Mouse (Mus musculus) heart, postnatal 0 days (tissue): Measurements from ENCODE around the gene Cd200r1. TPM values are rescaled to one million over a fixed set of nuclear protein-coding genes. Genes with fewer than 3 reads are reported as not detected.
"Not testable (repeated sequence)": the region's sequence is repeated elsewhere in the genome, so short reads cannot be mapped to it uniquely, and the experiment has no call there.

Source experiments
- ATAC-seq: fragments of 200-750 bp; cut with Nextera tagmentation; 2 replicates; pipeline ENCODE4 v1.8.0; 2017; ENCODE audit warnings: low read depth, moderate number of reproducible peaks, moderate library complexity; ENCODE audit not compliant: insufficient read depth
- DNase-seq: peaks from one replicate; pipeline ENCODE4 v3.0.0-alpha.2; 2016; ENCODE audit warnings: low spot score
- H3K27ac ChIP-seq: fragments of 300-500 bp; sonication (generic); 2 replicates; pipeline ENCODE4 v1.5.1; 2014; ENCODE audit warnings: low read depth, mild to moderate bottlenecking
- H3K27me3 ChIP-seq: fragments of 300-500 bp; sonication (generic); 2 replicates; pipeline ENCODE4 v1.6.1; 2014; ENCODE audit warnings: low read length, mixed read lengths; ENCODE audit not compliant: control insufficient read depth, insufficient read depth
- H3K36me3 ChIP-seq: fragments of 300-500 bp; sonication (generic); replicated peaks from 2 replicates; pipeline ENCODE4 v1.6.1; 2014; ENCODE audit warnings: low read length, mixed read lengths; ENCODE audit not compliant: control insufficient read depth, insufficient read depth
- H3K4me1 ChIP-seq: fragments of 300-500 bp; sonication (generic); 2 replicates; pipeline ENCODE4 v1.6.1; 2014; ENCODE audit warnings: antibody characterized with exemption; ENCODE audit not compliant: control insufficient read depth, insufficient read depth
- H3K4me2 ChIP-seq: fragments of 300-500 bp; sonication (generic); 2 replicates; pipeline ENCODE4 v1.6.1; 2014; ENCODE audit warnings: low read depth, mild to moderate bottlenecking, low read length, moderate library complexity
- H3K4me3 ChIP-seq: fragments of 300-500 bp; sonication (generic); 2 replicates; pipeline ENCODE4 v1.5.1; 2014; ENCODE audit warnings: low read depth, low read length
- H3K9ac ChIP-seq: fragments of 300-500 bp; sonication (generic); replicated peaks from 2 replicates; pipeline ENCODE4 v1.6.1; 2014; ENCODE audit warnings: low read depth, low read length, mixed read lengths
- H3K9me3 ChIP-seq: fragments of 300-500 bp; sonication (generic); replicated peaks from 2 replicates; pipeline ENCODE4 v1.6.1; 2016; ENCODE audit warnings: low read length; ENCODE audit not compliant: control insufficient read depth
- CTCF ChIP-seq: IDR thresholded peaks from 2 replicates; pipeline ENCODE4 v1.5.1; 2016; ENCODE audit warnings: antibody characterized with exemption, control low read depth, low read depth
- EP300 ChIP-seq: IDR thresholded peaks from 2 replicates; pipeline ENCODE4 v1.6.1; 2016; ENCODE audit warnings: antibody characterized with exemption, low read depth
- WGBS: fragments of 180-500 bp; shearing (Covaris S2); extraction: QIAGEN DNeasy Blood & Tissue Kit; methylation state at CpG from one replicate; pipeline ENCODE4 v1.1.7; 2014; 5-methylcytosine and 5-hydroxymethylcytosine counted together
- polyA plus RNA-seq: library from polyadenylated mRNA; unstranded; fragments of >200 nt; fragmentation: Nextera tagmentation; extraction: Ambion mirVana; gene quantifications from 2 replicates; pipeline ENCODE4 v1.2.1, GENCODE M21; 2015
- total RNA-seq: library from RNA; depleted of rRNA; stranded (reverse); fragments of >200 nt; gene quantifications from 2 replicates; pipeline ENCODE4 v1.2.3, GENCODE M21; 2014; ENCODE audit warnings: low replicate concordance

The Cd200r1 gene
- total and polyA plus RNA-seq, 2 experiments from 2014 or later: 0.98 to 1.6 TPM

DNA sequence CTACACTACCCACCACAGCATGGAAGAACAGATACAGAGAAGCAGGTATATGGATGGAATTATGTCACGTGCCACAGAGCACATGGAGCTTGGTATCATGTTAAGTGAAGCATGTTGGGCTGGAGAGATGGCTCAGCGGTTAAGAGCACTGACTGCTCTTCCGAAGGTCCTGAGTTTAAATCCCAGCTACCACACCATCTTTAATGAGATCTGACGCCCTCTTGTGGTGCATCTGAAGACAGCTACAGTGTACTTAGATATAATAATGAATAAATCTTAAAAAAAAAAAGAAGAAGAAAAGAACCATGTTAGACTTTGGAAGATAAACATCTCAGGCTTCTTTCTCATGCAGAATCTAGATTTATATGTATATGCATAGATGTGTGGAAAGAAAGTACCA, 15.2 kb downstream of the Cd200r1 start:
- Histone ChIP-seq H3K4me3 (no peak overlapping the region), H3K4me1 (no peaks in the 10 kb centered on the region), H3K36me3 (no peaks in the 10 kb centered on the region), H3K27ac (no peak overlapping the region), H3K27me3 (no peaks in the 10 kb centered on the region), H3K9ac (no peak overlapping the region), H3K9me3 (no peaks in the 10 kb centered on the region), H3K4me2 (no peak overlapping the region)
- DNase-seq (no peak), ATAC-seq (no peak)
- 70% methylated on average over 4 of the region's 4 CpGs for WGBS
- no peak for TF ChIP-seq EP300
- TF ChIP-seq CTCF: no peak

DNA sequence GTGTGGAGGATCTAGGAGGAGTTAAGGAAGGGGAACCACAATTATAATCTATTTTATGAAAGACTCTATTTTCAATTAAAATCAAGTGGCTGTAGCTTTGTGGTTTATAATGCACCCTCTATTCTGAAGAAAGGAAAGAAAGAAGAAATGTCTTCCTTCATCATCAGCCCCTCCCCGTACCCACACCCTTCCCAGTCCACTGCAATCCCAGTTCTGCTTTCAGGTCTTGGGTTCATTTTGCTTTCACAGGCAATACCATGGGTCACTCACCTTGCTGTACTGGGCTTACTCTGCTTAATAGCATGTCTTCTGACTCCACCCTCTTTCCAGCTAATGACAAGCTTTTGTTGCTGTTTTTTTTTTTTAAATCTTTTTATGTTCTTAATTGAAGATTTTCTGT, 21.4 kb downstream of the Cd200r1 start:
- no peak overlapping the region for H3K4me3 ChIP-seq
- no peak overlapping the region for H3K4me2 ChIP-seq
- no peak overlapping the region for H3K9ac ChIP-seq
- ATAC-seq (no peak), DNase-seq (no peak)
- H3K36me3 ChIP-seq: no peaks in the 10 kb centered on the region
- H3K9me3 ChIP-seq: no peaks in the 10 kb centered on the region
- no peaks in the 10 kb centered on the region for H3K27me3 ChIP-seq
- 68% methylated on average over 1 of the region's 1 CpGs for WGBS
- H3K27ac ChIP-seq: no peak overlapping the region
- no peaks in the 10 kb centered on the region for H3K4me1 ChIP-seq
- TF ChIP-seq CTCF (no peak), EP300 (no peak)

DNA sequence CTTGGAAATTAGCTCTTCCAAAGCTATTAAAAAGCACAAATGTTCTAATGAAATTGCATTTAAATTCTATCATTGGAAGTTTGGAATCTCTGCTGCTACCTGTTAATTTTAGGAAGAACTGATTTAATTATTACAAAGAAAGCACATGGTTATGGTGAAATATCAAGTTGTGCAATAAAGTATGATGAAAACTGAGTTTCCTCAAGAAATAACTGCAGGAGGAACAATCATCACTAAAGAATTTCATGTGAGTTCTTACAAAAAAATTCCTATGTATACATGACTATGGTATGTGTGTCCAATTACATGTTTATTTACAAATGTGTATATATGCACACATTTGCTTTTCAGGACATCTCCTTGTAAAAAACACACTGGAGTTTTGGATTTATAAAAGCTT, 28.9 kb downstream of the Cd200r1 start:
- ATAC-seq (no peak), DNase-seq (no peak)
- no peaks in the 10 kb centered on the region for H3K4me1 ChIP-seq
- no peak overlapping the region for H3K27ac ChIP-seq
- no peak overlapping the region for H3K4me2 ChIP-seq
- TF ChIP-seq EP300 (no peak), CTCF (no peak)
- no peaks in the 10 kb centered on the region for H3K27me3 ChIP-seq
- no peak overlapping the region for H3K9ac ChIP-seq
- no peaks in the 10 kb centered on the region for H3K36me3 ChIP-seq
- H3K4me3 ChIP-seq: no peak overlapping the region
- no peaks in the 10 kb centered on the region for H3K9me3 ChIP-seq

DNA sequence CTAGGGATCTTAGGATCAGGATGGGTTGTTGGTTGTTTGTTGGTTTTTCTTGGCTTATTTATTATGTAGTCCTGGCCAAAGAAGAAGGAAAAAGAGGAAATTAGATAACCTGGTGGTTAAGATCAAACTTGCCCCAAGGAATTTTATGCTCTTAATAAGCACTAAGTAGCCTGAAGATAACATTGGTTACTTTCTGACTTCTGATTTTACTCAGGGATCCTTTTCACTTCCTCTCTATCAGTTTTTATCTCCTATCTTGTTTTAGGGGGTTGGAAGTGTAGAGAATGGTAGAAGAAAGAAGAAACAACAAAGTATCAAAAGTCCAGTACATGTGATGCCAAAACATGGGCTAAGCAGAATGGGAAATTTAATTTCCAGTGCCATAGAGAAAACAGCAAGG, 40.4 kb downstream of the Cd200r1 start:
- no peak overlapping the region for H3K27ac ChIP-seq
- no peak for DNase-seq
- no peak overlapping the region for H3K4me3 ChIP-seq
- H3K4me2 ChIP-seq: no peak overlapping the region
- no peak for ATAC-seq
- no peaks in the 10 kb centered on the region for H3K36me3 ChIP-seq
- no peaks in the 10 kb centered on the region for H3K27me3 ChIP-seq
- H3K9ac ChIP-seq: no peak overlapping the region
- H3K4me1 ChIP-seq: no peaks in the 10 kb centered on the region
- H3K9me3 ChIP-seq: no peaks in the 10 kb centered on the region
- TF ChIP-seq CTCF (no peak), EP300 (no peak)

DNA sequence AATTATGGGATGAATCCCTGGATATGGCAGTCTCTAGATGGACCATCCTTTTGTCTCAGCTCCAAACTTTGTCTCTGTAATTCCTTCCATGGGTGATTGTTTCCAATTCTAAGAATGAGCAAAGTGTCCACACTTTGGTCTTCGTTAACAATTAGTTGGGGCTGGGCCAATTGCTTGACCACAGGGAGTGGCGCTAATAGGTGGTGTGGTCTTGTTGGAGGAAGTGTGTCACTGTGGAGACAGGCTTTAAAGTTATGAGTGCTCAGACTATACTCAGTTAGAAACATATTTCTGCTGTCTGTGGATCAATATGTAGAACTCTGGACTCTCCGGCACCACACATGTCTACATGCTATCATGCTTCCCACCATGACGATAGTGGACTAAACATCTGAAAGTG, 44.7 kb downstream of the Cd200r1 start:
- WGBS: 93% methylated on average over 4 of the region's 4 CpGs

DNA sequence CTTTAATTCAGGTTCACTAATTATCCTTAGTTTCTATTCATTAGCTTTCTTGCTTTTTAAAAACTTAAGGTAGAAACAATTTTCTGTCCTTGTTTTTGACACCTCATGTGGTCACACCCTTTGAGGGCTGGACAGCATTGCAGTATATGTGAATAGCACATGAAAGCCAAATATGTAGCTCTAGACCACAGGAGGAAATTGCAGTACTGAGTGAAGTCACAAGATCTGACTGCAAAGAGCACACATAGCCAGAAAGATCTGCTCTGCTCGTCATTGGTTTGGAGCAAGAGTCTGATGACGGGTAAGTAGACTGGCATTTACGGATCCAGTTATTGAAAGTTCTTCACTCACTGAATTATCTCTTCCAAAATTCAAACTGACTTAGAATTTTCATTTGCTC, 46.0 kb downstream of the Cd200r1 start, which contains the start of gene Cd200r4:
Gene Cd200r4, plus strand, starts transcription at position 190 of the 400 bp plus-strand sequence.
- Histone ChIP-seq H3K36me3 (no peaks in the 10 kb centered on the region), H3K9ac (no peak within 1 kb of the TSS), H3K4me2 (no peak within 1 kb of the TSS), H3K9me3 (no peaks in the 10 kb centered on the region), H3K4me3 (no peak within 1 kb of the TSS), H3K27ac (no peak within 1 kb of the TSS), H3K4me1 (no peaks in the 10 kb centered on the region), H3K27me3 (no peaks in the 10 kb centered on the region)
- no peak for TF ChIP-seq EP300
- no peak for TF ChIP-seq CTCF
- WGBS: 76% methylated on average over 3 of the region's 3 CpGs
- ATAC-seq (no peak), DNase-seq (no peak)

More for the DNA sequence above, 44.7 kb downstream of the Cd200r1 start:
- H3K4me2 ChIP-seq, H3K4me3 ChIP-seq, H3K9ac ChIP-seq, ATAC-seq, H3K9me3 ChIP-seq, H3K4me1 ChIP-seq, H3K27me3 ChIP-seq, DNase-seq, H3K27ac ChIP-seq, H3K36me3 ChIP-seq: not testable (repeated sequence)
